Comparison of ENCODE assay signal across 25 mouse cellular contexts in genomic region chr2:158861115-158861514, GRCm38 (mm10).
"Had no signal": no experiment of that assay in that cellular context is flagged by ENCODE, and none has a peak within 500 bp of the region (broad histone marks: within the 10 kb centered on the region; RNA-seq: fewer than 3 reads in every experiment).

No protein-coding gene starts in this region.

- H3K4me1 ChIP-seq: heart, embryonic 15.5 days; hindbrain, embryonic 13.5 days; hindbrain, embryonic 15.5 days; limb, embryonic 12.5 days; liver, embryonic 15.5 days had no signal

- ATAC-seq: forebrain, embryonic 16.5 days; hindbrain, postnatal 0 days; intestine, embryonic 16.5 days had no signal

- H3K27me3 ChIP-seq: heart, embryonic 13.5 days; heart, embryonic 15.5 days; hindbrain, embryonic 13.5 days; hindbrain, embryonic 15.5 days; limb, embryonic 12.5 days; liver, embryonic 15.5 days had no signal

- H3K4me2 ChIP-seq: heart, embryonic 11.5 days; heart, embryonic 13.5 days; heart, embryonic 15.5 days; hindbrain, embryonic 13.5 days; hindbrain, embryonic 15.5 days; limb, embryonic 12.5 days; liver, embryonic 11.5 days; liver, embryonic 15.5 days had no signal

- DNase-seq: heart, adult 11 months; heart, adult 2 months; heart, postnatal 14 days; heart, postnatal 36 days; kidney, adult 11 months; kidney, adult 2 months; kidney, adult 9 months; kidney, postnatal 10 days; kidney, postnatal 25 days; kidney, postnatal 4 days; liver had no signal

- H3K9ac ChIP-seq: heart, embryonic 13.5 days; heart, embryonic 15.5 days; hindbrain, embryonic 13.5 days; hindbrain, embryonic 15.5 days; limb, embryonic 12.5 days; liver, embryonic 15.5 days had no signal

- H3K4me3 ChIP-seq: heart, adult 2 months; heart, embryonic 13.5 days; heart, embryonic 15.5 days; hindbrain, embryonic 13.5 days; hindbrain, embryonic 15.5 days; layer of hippocampus, adult 2 months; left cerebral cortex, adult 2 months; limb, embryonic 10.5 days; limb, embryonic 12.5 days; liver, embryonic 15.5 days had no signal

- H3K9me3 ChIP-seq: heart, embryonic 13.5 days; heart, embryonic 15.5 days; hindbrain, embryonic 13.5 days; hindbrain, embryonic 15.5 days; limb, embryonic 10.5 days; limb, embryonic 12.5 days; liver, embryonic 15.5 days had no signal

- H3K27ac ChIP-seq: heart, adult 2 months; heart, embryonic 13.5 days; heart, embryonic 15.5 days; hindbrain, embryonic 13.5 days; hindbrain, embryonic 15.5 days; hindbrain, postnatal 0 days; layer of hippocampus, adult 2 months; left cerebral cortex, adult 2 months; limb, embryonic 10.5 days; limb, embryonic 12.5 days; liver, embryonic 15.5 days had no signal
